Mouse (Mus musculus) stomach, embryonic 16.5 days (tissue): Measurements from ENCODE around the gene Mapk8ip1. TPM values are rescaled to one million over a fixed set of nuclear protein-coding genes. Genes with fewer than 3 reads are reported as not detected.

Experiments
- ATAC-seq: fragments of 200-750 bp; cut with Nextera tagmentation; 2 replicates; pipeline ENCODE4 v1.8.0; 2017; ENCODE audit warnings: moderate number of reproducible peaks, moderate TSS enrichment; ENCODE audit not compliant: insufficient read depth, low FRiP score
- H3K27ac ChIP-seq: fragments of 300-500 bp; sonication (generic); 2 replicates; pipeline ENCODE4 v1.5.1; 2014; ENCODE audit warnings: low read length
- H3K27me3 ChIP-seq: fragments of 300-500 bp; sonication (generic); 2 replicates; pipeline ENCODE4 v1.6.1; 2014; ENCODE audit warnings: low read length, control low read depth, mixed read lengths; ENCODE audit not compliant: control insufficient read depth, insufficient read depth
- H3K36me3 ChIP-seq: fragments of 300-500 bp; sonication (generic); 2 replicates; pipeline ENCODE4 v1.6.1; 2014; ENCODE audit warnings: low read length; ENCODE audit not compliant: control insufficient read depth, insufficient read depth
- H3K4me1 ChIP-seq: fragments of 300-500 bp; sonication (generic); 2 replicates; pipeline ENCODE4 v1.6.1; 2014; ENCODE audit warnings: low read length, control low read depth, mixed read lengths; ENCODE audit not compliant: control insufficient read depth, insufficient read depth
- H3K4me2 ChIP-seq: fragments of 300-500 bp; sonication (generic); 2 replicates; pipeline ENCODE4 v1.6.1; 2014; ENCODE audit warnings: low read depth, low read length, mixed read lengths
- H3K4me3 ChIP-seq: fragments of 300-500 bp; sonication (generic); replicated peaks from 2 replicates; pipeline ENCODE4 v1.5.1; 2014; ENCODE audit warnings: mild to moderate bottlenecking, low read length
- H3K9ac ChIP-seq: fragments of 300-500 bp; sonication (generic); 2 replicates; pipeline ENCODE4 v1.6.1; 2014; ENCODE audit warnings: low read length
- H3K9me3 ChIP-seq: fragments of 300-500 bp; sonication (generic); replicated peaks from 2 replicates; pipeline ENCODE4 v1.6.1; 2016; ENCODE audit warnings: low read length, control low read depth; ENCODE audit not compliant: control insufficient read depth
- WGBS: fragments of 180-500 bp; shearing (Covaris S2); extraction: QIAGEN DNeasy Blood & Tissue Kit; methylation state at CpG from one replicate; pipeline ENCODE4 v1.1.7; 2014; 5-methylcytosine and 5-hydroxymethylcytosine counted together
- polyA plus RNA-seq: library from polyadenylated mRNA; unstranded; fragments of >200 nt; fragmentation: Nextera tagmentation; extraction: Ambion mirVana; gene quantifications from 2 replicates; pipeline ENCODE4 v1.2.1, GENCODE M21; 2015

Gene Mapk8ip1
- 12.5 and 14.9 TPM in 2 replicates for polyA plus RNA-seq

DNA sequence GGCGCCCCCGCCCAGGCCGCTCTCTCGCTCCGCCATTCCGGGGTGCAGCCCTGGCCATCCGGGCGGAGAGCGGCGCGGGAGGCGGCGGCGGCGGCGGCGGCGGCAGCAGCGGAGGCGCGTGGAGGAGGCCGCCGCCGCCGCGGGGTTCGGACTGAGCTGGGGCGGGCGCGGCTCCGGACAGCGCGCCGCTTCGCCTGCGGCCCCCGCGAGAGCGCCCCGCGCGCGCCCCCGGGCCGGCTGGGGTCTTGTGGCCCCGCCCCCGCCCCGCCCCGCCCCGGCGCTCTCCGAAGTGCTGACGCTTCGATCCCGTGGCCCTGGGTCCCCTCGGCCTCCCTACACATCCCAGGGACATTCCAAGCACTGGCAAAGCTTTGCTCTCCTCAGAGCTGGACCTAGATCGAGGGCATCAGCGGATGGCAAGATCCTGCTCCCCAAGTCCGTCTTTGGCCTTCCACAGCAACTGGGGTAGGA lies at the start of gene Mapk8ip1:
Gene Mapk8ip1, minus strand, starts transcription at position 173 of the 471 bp plus-strand sequence.
- H3K9me3 ChIP-seq, result no peaks in the 10 kb centered on the region
- 1% methylated on average over 59 of the region's 59 CpGs for WGBS

DNA sequence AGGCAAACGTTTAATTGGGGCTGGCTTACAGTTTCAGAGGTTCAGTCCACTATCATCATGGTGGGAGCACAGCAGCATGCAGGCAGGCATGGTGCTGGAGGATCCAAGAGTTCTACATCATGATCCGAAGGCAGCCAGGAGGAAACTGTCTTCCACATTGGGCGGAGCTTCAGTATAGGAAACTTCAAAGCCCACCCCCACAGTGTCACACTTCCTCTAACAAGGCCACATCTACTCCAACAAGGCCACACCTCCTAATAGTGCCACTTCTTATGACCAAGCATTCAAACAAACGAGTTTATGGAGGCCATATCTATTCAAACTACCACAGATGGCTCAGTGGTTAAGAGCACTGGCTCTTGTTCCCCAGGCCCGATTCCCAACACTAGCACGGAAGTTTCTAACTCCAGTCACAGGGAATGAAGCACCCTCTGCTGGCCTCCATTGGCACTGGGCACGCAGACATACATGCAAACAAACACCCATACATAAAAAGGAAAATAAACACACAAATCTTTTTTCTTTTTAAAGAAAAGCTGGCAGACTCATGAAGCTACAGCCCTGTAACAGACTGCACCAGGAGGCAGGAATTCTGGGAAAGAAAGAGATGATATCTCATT lies 46.2 kb upstream of the Mapk8ip1 start:
- Histone ChIP-seq H3K9me3 (no peaks in the 10 kb centered on the region), H3K9ac (no peak overlapping the region), H3K36me3 (peaks cover 1% of the 10 kb centered on the region; the same call in 1 of the 2 replicates), H3K4me1 (peaks cover 4% of the 10 kb centered on the region; the same call in 1 of the 2 replicates), H3K27ac (no peak overlapping the region), H3K27me3 (no peaks in the 10 kb centered on the region), H3K4me2 (no peak overlapping the region), H3K4me3 (no peak overlapping the region)
- no peak for ATAC-seq
- 69% methylated on average over 7 of the region's 7 CpGs for WGBS

More for the DNA sequence above, at the start of gene Mapk8ip1:
- Histone ChIP-seq H3K9ac (peak within 1 kb of the TSS; percentile 74), H3K27me3 (no peaks in the 10 kb centered on the region), H3K27ac (no peak within 1 kb of the TSS), H3K4me1 (0 out of 2 replicates have a peak, but pooled peaks cover 3% of the 10 kb centered on the region), H3K4me2 (peak within 1 kb of the TSS; percentile 95), H3K36me3 (peaks cover 7% of the 10 kb centered on the region; the same call in 1 of the 2 replicates), H3K4me3 (peak within 1 kb of the TSS; percentile 59)
- peak; percentile 78; the same call in 1 of the 2 replicates for ATAC-seq

- H3K9me3 ChIP-seq, result no peaks in the 10 kb centered on the region
- H3K36me3 ChIP-seq, result no peaks in the 10 kb centered on the region
- H3K4me2 ChIP-seq, result no peak overlapping the region
- H3K4me1 ChIP-seq, result peaks cover 4% of the 10 kb centered on the region; the same call in 1 of the 2 replicates
- WGBS, result 66% methylated on average over 8 of the region's 8 CpGs
- H3K27ac ChIP-seq, result no peak overlapping the region
- no peak overlapping the region for H3K4me3 ChIP-seq
- H3K9ac ChIP-seq, result no peak overlapping the region
- no peak for ATAC-seq
- H3K27me3 ChIP-seq, result no peaks in the 10 kb centered on the region
Measured at GRCm38 (mm10) chr2:92446656-92447055, 45.6 kb upstream of the Mapk8ip1 start.

DNA sequence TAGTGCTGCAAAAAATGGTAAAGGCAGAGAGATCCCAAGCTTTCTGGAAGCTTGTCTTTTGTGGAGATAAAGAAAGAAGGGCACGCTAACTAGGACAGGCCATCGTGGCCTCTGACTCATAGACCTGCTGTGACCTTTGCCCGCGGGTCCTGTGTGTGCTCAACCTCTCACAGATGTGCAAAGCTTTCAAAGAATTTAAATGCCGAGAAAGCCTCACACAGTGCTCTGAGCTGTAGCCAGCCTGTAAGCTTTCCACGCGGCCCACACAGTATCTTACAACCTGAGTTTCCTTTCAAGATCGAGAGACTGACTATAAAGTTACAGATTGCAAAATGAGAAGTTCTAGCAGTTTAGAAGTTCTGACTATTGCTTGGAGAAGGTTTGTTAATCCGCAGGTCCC lies 44.8 kb upstream of the Mapk8ip1 start:
- WGBS, result 38% methylated on average over 9 of the region's 9 CpGs
- Histone ChIP-seq H3K27ac (no peak overlapping the region), H3K9me3 (no peaks in the 10 kb centered on the region), H3K4me3 (no peak overlapping the region), H3K36me3 (no peaks in the 10 kb centered on the region), H3K4me1 (peaks cover 4% of the 10 kb centered on the region; the same call in 1 of the 2 replicates), H3K4me2 (no peak overlapping the region), H3K9ac (no peak overlapping the region), H3K27me3 (no peaks in the 10 kb centered on the region)
- ATAC-seq, result no peak

DNA sequence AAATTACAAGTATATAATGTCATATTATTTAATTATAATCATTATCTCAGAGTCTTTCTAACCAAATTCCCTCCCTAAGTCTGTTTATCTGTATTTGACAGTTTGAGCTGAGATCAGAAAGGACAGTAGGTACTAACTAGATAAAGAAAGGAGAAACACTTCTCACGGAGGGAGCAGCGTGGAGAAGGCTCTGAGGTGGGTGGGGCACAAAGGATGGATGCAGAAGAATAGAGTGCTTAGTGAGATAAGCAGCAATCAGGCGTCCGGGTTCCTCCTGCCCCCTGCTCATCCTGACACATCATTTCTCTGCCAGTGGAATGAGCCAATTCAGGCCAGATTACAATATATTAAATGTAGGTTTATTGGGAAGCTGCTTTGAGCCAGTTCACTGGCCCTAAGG lies 43.3 kb upstream of the Mapk8ip1 start:
- H3K9me3 ChIP-seq, result no peaks in the 10 kb centered on the region
- H3K27ac ChIP-seq, result no peak overlapping the region
- peaks cover 4% of the 10 kb centered on the region; the same call in 1 of the 2 replicates for H3K4me1 ChIP-seq
- no peak overlapping the region for H3K4me2 ChIP-seq
- H3K4me3 ChIP-seq, result no peak overlapping the region
- no peaks in the 10 kb centered on the region for H3K27me3 ChIP-seq
- 31% methylated on average over 4 of the region's 4 CpGs for WGBS
- H3K36me3 ChIP-seq, result no peaks in the 10 kb centered on the region
- H3K9ac ChIP-seq, result no peak overlapping the region
- no peak for ATAC-seq

- H3K4me1 ChIP-seq, result peaks cover 4% of the 10 kb centered on the region; the same call in 1 of the 2 replicates
- H3K36me3 ChIP-seq, result no peaks in the 10 kb centered on the region
- H3K27ac ChIP-seq, result no peak overlapping the region
- H3K27me3 ChIP-seq, result no peaks in the 10 kb centered on the region
- no peak overlapping the region for H3K9ac ChIP-seq
- no peak for ATAC-seq
- WGBS, result 74% methylated on average over 4 of the region's 4 CpGs
- H3K4me2 ChIP-seq, result no peak overlapping the region
- no peak overlapping the region for H3K4me3 ChIP-seq
- H3K9me3 ChIP-seq, result no peaks in the 10 kb centered on the region
Measured at GRCm38 (mm10) chr2:92443313-92443712, 42.2 kb upstream of the Mapk8ip1 start.

- Histone ChIP-seq H3K9ac (no peak overlapping the region), H3K36me3 (no peaks in the 10 kb centered on the region), H3K27me3 (no peaks in the 10 kb centered on the region), H3K27ac (no peak overlapping the region), H3K4me1 (peaks cover 4% of the 10 kb centered on the region; the same call in 1 of the 2 replicates), H3K4me2 (no peak overlapping the region), H3K4me3 (no peak overlapping the region), H3K9me3 (no peaks in the 10 kb centered on the region)
- no peak for ATAC-seq
- 69% methylated on average over 12 of the region's 12 CpGs for WGBS
Measured at GRCm38 (mm10) chr2:92442419-92443001, 41.4 kb upstream of the Mapk8ip1 start.

- H3K4me3 ChIP-seq, result no peak overlapping the region
- H3K36me3 ChIP-seq, result no peaks in the 10 kb centered on the region
- no peaks in the 10 kb centered on the region for H3K9me3 ChIP-seq
- H3K27me3 ChIP-seq, result no peaks in the 10 kb centered on the region
- no peak overlapping the region for H3K27ac ChIP-seq
- ATAC-seq, result no peak
- H3K4me1 ChIP-seq, result peaks cover 4% of the 10 kb centered on the region; the same call in 1 of the 2 replicates
- H3K9ac ChIP-seq, result no peak overlapping the region; the same call in 1 of the 2 replicates
- no peak overlapping the region for H3K4me2 ChIP-seq
- 46% methylated on average over 6 of the region's 6 CpGs for WGBS
Measured at GRCm38 (mm10) chr2:92440432-92440831, 39.4 kb upstream of the Mapk8ip1 start.

DNA sequence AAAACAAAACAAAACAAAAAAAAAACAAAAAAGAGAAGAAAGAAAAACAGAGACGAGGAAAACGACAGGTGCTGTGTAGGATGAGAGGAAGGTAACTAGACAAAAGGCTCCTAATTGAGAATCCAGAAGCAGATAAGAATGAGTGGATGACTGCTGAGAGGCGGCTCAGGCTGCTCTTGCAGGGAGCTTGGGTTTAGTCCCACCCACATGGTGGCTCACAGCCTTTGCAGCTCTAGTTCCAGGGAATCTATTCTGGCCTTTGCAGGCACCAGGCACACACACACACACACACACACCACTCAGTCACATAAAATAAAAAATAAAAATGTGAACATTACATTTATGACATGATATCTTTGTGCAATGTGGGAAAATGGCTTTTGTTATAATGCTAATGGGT lies 37.5 kb upstream of the Mapk8ip1 start:
- 60% methylated on average over 3 of the region's 3 CpGs for WGBS
- Histone ChIP-seq H3K4me1 (peaks cover 10% of the 10 kb centered on the region; the same call in 1 of the 2 replicates), H3K27me3 (no peaks in the 10 kb centered on the region), H3K4me2 (no peak overlapping the region), H3K9me3 (no peaks in the 10 kb centered on the region), H3K9ac (no peak overlapping the region), H3K27ac (no peak overlapping the region), H3K4me3 (no peak overlapping the region), H3K36me3 (no peaks in the 10 kb centered on the region)
- ATAC-seq, result no peak
